Mouse (Mus musculus): Measurements from ENCODE around the gene Vnn1.

Gene Vnn1

DNA sequence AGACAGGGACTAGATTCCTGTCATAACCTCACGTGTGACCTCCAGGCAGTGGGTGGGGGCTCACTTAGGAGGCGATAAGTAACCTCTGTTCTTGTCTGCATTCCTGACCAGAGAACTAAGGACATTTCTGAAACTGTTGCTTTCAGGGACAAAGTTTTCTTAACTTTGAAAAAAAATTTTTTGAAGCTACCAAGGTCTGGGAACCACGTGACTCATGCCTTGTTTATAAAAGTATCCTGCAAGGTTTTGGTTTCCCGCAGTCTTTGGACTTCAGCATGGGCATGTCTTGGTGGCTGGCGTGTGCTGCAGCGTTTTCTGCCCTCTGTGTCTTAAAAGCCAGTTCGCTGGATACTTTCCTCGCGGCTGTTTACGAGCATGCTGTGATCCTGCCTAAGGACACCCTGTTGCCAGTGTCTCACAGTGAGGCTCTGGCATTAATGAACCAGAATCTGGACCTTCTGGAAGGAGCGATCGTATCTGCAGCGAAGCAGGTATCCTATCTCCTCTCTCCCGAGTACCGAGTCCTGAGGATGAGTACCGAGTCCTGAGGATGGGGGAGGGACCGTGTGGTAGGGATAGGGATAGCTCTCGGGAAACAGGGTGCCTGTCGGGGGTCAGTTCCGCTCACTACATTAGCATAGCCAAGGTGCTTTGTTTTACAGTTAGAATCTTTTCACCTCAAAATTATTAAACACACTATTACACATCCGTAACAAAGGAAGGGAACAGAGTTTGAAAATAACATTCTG, at the start of gene Vnn1:
Gene Vnn1 (plus strand): TSS at position 88 of the 749 bp plus-strand sequence.
- no peak for DNase-seq (ENCODE audit: extremely low spot score, low read depth, low spot score)

DNA sequence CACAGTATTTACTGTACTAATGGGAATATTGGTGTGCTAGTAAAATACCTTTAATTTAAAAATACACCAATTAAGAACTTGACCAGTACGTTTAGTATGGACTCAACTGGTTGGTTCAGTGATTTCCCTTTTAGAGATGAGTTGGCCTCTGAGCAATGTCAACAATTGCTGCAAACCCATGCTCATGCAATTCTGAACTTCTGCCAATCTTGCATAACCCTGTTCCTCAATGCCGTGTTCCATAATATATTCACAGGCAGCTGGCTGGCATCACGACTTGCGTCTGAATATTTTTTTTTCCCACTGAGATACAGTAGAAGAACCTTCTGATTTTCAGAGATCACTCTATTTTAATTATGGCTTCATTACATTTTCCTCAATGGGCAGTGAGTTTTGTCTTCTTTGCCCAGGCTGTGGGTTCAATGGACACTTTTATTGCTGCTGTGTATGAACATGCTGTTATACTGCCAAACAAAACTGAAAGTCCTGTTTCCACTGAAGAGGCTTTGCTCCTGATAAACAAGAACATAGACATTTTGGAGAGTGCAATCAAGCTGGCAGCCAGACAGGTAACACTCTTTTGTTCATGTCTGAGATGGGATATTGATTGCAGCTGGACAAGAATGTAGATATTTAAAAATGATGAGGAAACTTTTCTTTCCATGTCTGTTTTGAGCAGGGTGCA, 43.1 kb upstream of the Vnn1 start, which contains the start of gene Vnn3:
Gene Vnn3 (plus strand): TSS at position 235 of the 685 bp plus-strand sequence.
- DNase-seq (ENCODE audit: extremely low spot score, low read depth, low spot score): no peak

DNA sequence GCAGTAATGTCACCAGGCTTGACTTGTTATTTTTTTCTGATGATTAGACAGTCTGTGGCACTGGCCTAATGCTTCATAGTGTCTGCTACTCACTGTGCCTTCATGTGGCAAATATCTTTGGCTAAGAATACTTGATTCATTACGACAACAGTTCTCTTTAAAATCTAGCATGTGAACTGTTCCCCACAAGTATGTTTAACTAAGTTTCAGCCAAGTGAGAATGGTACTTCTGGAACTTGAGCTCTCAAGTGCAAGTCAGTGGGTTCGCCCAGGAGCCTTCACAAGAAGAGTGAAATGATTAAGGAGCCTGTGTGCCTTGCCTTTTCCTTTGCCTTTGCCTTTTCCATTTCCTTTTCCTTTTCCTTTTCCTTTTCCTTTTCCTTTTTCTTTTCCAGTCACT, 42.4 kb upstream of the Vnn1 start:
- DNase-seq (ENCODE audit: extremely low spot score, low read depth, low spot score): no peak

DNA sequence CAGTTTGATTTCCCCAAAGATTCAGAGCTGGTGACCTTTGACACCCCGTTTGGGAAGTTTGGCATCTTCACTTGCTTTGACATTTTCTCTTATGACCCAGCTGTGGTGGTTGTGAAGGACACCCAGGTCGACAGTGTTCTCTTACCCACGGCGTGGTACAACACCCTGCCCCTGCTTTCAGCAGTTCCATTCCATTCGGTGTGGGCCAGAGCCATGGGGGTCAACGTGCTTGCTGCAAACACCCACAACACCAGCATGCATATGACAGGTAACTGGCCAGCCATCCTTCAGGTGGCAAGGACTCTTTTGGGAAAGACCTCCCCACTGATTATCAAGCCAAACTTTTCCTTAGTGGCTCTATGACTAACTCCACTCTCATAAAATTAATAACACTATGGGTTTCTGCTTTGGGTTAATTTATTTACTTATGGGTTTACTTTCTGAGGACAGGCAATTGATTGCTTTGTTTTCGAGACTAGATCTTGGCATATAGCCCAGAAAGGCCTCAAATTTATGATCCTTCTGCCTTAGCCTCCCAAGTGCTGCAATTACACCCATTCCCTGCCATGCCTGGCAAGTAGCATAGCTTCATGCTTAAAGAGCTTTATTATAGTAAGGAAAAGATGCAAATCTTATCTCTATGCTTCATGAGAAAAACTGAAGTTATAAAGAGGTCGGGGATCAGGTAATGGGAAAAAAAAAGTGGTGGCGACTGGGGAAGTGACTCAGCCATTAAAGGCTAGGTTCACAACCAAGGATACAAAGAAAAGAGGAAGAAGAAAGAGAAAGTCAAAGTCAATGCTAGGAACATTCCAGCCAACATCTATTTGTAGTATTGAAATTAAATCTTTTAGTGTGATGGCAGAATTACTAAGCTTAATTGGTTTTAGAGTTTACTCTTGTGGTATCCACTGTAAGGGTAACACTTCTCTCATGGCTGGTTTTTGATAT, 29.9 kb upstream of the Vnn1 start:
- no peak for DNase-seq (ENCODE audit: extremely low spot score, low read depth, low spot score)

DNA sequence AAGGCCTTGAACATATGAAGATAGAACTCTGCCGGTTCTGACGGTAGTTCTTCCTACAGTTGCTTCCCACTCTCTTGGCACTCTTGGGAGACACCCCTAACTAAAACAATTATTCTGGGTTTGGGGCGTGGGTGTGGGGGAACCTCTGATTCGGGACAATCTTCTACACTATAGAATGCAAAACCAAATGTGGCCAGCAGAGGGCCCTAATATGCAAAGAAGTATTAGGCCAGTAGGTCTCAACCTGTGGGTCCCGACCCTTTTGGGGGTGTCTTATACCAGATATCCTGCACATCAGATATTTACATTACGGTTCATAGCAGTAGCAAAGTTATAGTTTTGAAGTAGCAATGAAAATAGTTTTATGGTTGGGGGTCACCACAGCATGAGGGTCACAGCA, 13.8 kb upstream of the Vnn1 start:
- DNase-seq (ENCODE audit: extremely low spot score, low read depth, low spot score): no peak

DNA sequence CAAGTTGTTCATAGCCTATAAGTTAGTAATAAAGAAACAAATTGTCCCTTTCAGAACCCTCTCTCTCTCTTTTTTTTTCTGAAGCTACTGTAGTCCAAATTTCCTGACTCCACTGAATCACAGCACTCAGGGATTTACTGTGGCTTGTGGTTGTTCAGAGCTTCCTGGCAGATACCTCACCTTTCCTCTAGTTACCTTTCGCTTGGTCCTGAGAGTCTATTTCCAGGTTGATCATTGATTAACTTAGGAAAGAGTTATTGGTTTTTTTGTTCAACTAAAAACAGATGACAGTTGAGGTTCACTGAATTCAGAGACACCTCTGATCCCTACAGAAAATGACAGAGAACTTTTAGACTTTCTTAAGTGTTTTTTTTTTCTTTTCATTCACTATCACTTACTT, 9.6 kb upstream of the Vnn1 start:
- no peak for DNase-seq (ENCODE audit: extremely low spot score, low read depth, low spot score)

DNA sequence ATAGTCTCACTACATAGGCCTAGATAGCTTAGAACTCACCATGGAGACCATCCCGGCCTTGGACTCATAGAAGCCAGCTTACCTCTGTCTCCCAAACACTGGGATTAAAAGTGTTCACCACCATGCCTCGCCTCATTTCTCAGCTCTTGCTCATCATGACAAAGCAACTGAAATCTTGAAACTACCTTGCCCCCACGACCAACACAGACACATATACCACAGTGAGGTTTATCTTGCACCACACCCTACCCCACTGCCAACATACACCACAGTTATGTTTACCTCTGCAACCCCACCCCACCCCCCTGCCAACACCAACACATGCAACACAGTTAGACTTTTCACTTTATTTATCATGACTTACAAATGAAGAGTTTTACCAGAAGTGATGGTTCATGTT, 8.4 kb upstream of the Vnn1 start:
- no peak for DNase-seq (ENCODE audit: extremely low spot score, low read depth, low spot score)

DNA sequence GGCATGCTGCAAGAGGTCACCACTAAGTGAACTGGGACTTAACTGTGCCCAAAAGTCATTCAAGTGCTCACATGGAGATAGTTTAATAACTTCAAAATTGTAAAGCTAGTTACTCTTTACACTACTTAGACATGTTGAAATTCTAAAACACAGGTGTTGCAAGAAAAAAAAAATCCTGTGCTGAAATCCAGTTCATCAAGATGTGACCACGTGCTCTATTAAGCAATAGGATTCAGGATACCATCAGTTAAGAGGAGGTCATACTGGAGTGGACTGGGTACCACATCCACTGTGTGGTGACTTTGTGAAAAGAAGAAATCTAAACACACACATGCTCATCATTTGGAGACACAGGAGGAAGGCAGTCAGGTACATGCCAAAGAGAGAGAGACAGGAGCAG, 1.5 kb upstream of the Vnn1 start:
- no peak for DNase-seq (ENCODE audit: extremely low spot score, low read depth, low spot score)

DNA sequence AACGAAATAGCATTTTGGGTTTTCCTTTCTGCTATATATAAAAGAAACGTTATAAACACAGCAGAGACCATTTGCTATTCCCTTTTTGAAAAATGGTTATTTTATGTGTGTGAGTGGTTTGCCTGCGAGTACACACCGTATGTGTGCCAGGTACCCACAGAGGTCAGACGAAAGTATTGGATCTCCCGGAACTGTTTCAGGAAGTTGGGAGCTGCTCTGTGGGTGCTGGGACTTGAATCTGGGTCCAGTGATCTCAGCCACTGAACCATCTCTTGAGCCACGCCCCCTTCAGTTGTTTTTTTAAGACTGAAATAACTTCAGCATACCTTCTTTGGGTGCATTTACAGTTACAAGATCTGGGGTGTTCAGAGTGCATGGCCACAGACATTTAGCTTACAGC, 888 bp downstream of the Vnn1 start:
- DNase-seq (ENCODE audit: extremely low spot score, low read depth, low spot score): no peak

DNA sequence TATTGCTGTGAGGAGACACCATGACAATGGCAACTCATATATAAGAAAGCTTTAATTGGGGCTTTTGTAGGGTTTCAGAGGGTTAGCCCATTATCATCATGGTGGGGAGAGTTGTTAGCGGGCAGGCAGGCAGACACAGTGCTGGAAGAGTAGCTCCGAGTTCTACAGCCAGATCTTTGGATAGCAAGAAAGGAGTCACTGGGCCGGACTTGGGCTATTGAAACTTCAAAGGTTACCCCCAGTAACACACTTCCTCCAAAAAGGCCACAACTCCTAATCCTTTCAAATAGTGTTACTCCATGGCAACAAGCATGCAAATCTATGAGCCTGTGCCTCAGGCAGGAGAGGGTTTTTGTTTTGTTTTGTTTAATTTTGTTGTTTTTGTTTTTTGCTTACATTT, 6.6 kb downstream of the Vnn1 start:
- no peak for DNase-seq (ENCODE audit: extremely low spot score, low read depth, low spot score)

DNA sequence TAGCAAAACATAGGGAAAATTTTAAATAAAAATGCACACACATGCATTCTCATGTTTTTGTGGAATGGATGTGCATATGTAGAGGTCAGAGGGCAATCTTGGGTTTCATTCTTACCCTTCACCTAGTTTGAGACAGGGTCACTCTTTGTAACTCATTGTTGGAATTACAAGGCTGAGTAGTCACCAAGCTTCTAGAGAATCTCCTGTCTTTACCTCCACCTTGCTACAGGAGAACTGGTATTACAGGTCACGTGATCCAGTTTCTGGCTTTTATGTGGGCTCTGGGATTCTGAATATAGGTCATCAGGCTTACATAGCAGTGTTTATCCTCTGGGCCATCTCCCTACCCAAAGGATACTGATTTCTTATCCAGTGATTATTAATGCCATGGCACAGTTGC, 11.2 kb downstream of the Vnn1 start:
- DNase-seq (ENCODE audit: extremely low spot score, low read depth, low spot score): no peak

DNA sequence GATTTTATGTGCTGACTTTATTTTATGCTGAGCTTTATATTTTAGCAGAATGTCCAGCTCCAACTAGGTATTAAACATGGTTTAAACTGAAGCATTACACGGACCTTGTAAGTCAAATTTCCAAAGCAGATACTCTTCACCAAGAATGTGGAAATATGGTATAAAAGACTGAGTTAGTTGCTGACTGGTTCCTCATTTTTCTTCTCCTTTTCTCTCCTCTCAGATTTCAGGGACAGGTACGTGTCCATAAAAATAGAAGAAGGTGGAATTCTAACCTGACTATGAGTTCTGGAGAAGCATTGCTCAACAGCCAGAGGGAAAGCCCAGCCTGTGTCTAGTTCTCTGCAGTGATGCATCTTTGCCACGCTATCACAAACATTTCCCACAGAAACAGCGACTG, 25.6 kb downstream of the Vnn1 start, which contains the start of gene Taar1:
Gene Taar1 (plus strand): TSS at position 301 of the 400 bp plus-strand sequence.
- no peak for DNase-seq (ENCODE audit: extremely low spot score, low read depth, low spot score)

DNA sequence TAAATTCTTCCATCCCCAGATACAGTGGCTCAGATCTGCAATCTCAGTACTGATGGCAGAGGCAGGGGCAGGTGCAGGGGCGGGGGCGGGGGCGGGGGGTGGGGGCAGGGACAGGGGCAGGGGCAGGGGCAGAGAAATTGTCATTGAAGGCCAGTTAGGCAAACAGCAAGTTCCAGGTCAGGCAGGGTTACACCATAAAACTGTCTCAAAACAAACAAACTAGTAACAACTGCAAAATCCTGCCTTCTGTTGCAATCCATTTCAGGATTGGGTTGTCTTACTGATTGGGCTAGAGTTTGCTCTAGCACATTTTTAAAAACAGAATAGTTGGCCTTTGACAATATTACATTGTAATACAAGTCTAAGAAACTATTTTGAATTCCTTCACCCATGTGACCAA, 28.0 kb downstream of the Vnn1 start:
- no peak for DNase-seq (ENCODE audit: extremely low spot score, low read depth, low spot score)

DNA sequence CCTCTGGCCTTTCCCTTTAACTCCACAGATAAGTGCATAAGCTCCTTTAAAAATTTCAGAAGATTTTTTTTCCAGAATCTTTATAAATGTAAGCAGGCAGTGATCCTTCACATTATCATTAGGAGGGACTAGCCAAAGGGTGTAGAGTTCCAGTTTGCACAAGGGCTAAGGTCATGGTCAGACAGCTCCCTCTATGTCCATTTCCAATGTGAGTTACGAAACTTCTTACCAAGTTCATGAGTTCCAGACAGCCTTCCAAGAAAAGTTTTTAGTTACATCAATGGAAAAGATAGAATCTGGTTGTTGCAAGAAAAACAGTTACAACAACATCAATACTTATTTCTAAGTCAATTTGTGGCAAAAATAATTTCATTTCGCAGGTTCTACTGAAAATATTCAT, 29.5 kb downstream of the Vnn1 start:
- no peak for DNase-seq (ENCODE audit: extremely low spot score, low read depth, low spot score)

DNA sequence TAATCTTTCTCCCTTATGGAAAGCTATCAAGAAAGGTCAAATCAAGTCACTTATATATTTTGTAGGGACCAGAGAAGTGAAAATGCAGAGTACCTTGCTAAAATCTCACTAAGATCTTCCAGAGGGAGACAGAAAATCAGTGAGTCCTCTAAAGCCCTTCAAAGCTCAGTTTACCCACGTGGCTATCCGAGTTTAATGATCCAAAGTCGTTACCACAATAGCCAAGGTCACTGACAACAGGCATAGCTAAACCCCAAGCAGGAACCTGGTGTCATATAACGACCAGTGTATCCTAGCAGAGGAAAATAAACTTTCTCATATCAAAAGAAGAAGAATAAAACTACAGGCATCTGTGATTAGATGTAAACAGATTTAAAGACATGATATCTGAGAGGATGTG, 43.1 kb downstream of the Vnn1 start:
- no peak for DNase-seq (ENCODE audit: extremely low spot score, low read depth, low spot score)

DNA sequence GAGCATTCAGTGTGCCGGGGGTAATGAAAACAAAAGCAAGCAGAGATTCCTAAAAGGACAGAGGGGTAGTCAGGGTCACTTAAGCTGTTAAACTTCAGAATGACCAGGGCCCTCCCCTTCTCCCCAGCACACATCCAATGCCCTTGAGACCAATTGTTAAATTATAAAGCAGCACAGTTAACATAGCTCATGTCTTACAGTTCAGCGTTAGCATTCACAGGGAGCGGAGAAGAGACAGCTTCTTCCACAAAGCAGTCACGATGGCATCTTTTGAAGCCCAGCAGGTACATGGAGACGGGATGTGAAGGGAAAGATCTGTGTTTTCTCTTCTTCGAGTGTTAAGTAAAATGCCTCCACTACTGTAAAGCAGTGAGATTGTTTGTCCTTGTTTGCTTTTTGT, 43.8 kb downstream of the Vnn1 start, which contains the start of gene Taar2:
Gene Taar2 (plus strand): TSS at position 261 of the 400 bp plus-strand sequence.
- DNase-seq (ENCODE audit: extremely low spot score, low read depth, low spot score): no peak

DNA sequence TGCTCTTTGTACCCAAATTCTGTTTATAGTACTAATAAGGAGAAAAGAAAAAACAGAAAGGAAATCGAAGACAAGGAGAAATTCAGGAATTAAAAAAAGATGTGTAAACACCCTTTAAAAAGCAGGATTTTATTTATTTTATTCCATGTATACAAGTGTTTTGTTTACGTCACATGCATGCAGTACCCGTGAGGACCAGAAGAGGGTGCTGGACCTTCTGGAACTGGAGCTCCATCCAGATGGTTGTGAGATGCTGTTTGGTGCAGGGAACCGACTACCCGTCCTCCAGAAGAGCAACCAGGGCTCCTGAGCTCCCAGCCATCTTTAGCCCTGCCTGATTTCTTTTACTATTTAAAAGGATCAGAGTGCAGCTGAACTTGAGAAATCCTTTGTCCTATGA, 48.0 kb downstream of the Vnn1 start:
- DNase-seq (ENCODE audit: extremely low spot score, low read depth, low spot score): no peak

DNA sequence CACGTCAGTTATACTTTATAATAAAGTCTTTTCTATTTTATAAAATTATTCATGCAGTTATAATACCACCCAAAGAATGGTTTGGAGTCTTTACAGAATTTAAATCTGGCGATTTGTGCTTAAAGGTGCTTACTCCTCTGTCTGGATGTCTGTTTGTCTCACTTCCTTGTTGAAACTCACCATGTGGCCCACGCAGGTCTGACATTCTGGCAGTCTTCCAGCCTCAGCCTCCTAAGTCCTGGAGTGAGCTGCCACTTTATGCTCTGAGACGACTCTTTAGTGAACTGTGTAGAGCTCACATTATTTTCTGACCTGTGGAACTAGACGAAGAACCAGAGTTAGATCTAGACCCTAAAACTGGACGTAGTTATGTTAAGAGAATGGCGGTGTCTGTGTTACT, 53.5 kb downstream of the Vnn1 start:
- no peak for DNase-seq (ENCODE audit: extremely low spot score, low read depth, low spot score)

DNA sequence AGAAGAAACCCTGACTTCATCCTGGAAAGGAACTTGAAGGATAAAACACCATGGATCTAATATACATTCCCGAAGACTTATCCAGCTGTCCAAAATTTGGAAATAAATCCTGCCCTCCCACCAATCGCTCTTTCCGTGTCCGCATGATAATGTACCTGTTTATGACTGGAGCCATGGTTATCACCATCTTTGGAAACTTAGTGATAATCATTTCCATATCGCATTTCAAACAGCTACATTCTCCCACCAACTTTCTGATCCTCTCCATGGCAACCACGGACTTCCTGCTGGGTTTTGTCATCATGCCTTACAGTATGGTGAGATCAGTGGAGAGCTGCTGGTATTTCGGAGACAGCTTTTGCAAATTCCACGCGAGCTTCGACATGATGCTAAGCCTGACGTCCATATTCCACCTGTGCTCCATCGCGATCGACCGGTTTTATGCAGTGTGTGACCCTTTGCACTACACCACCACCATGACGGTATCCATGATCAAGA, 55.1 kb downstream of the Vnn1 start, which contains the start of gene Taar3:
Gene Taar3 (plus strand): TSS at position 51 of the 498 bp plus-strand sequence.
- DNase-seq (ENCODE audit: extremely low spot score, low read depth, low spot score): no peak

DNA sequence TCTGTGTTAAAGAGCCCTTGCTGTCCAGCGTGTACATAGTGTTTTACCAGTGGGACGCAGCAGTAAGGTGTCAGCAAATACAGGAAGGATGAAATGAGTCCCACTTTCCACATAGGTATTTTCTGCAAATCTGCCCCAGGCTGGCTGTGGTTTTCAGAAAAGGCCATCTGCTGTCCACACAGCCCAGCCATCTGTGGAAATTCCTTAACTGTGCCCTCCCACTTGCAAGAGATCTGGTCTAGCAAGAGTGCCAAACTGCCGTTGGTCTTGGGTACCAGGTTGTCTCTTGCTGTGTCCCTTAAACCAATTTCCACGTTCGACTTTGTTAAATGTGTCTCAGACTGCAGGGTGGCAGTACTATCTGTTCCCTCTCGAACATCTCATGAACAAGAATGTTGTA, 57.2 kb downstream of the Vnn1 start:
- DNase-seq (ENCODE audit: extremely low spot score, low read depth, low spot score): no peak

Measured in hindlimb bud, embryonic 11.5 days (tissue).